9 mouse cellular contexts compared by ENCODE assay signal in the genomic region with DNA sequence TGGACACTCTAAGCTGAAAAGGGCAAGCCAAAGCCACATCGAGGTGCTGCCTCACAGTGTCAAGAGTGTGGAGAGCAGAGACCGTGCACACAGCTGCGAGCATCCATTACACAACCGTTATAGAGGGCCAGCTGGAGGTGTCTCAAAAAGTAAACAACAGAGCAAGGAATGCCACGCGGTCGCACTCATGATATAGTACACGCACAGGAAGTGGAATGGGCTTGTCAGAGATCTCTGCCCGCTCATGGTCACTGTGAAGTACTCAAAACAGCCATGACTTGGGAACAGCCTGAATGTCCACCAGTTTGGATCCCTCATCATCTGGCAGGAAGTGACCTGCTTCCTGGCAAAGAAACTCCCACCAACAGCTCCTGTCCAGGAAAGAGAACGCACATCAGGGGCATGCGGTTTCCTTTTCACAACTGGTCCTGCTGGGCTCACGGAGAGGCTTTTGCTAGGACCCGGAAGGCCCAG.
DNase-seq lines count a peak whose midpoint lies in the region; ATAC-seq lines count a peak whose summit lies in the region.
"Had no signal": no experiment of that assay in that cellular context is flagged by ENCODE, and none has a peak within 500 bp of the region (broad histone marks: within the 10 kb centered on the region; RNA-seq: fewer than 3 reads in every experiment).

No protein-coding gene starts in this region.

- no peaks in the 10 kb centered on the region for H3K9me3 ChIP-seq in kidney, embryonic 16.5 days (ENCODE audit: low read length)
- H3K9me3 ChIP-seq: embryonic facial prominence, embryonic 13.5 days had no signal

- DNase-seq in adrenal gland, adult (ENCODE audit: inconsistent age in 2 of 2, low spot score in 1 of 2): peak; percentile 53 to 75
- DNase-seq in adrenal gland, adult 18-20 months (ENCODE audit: low spot score in 2 of 2): no peak
- peak; percentile 71 to 89 for DNase-seq in heart, adult 18-20 months
- no peak for DNase-seq in left cerebral cortex, adult 8-10 months (ENCODE audit: low spot score in 2 of 2)
- no peak for DNase-seq in layer of hippocampus, adult 9-10 months (ENCODE audit: low spot score)
- no peak for DNase-seq in cerebellum, adult 8-10 months

- 44% methylated on average over 13 of the region's 13 CpGs for WGBS in kidney, embryonic 16.5 days

- no peaks in the 10 kb centered on the region for H3K4me1 ChIP-seq in kidney, embryonic 16.5 days (ENCODE audit: insufficient read depth, low read length)
- H3K4me1 ChIP-seq: embryonic facial prominence, embryonic 13.5 days had no signal

- no peaks in the 10 kb centered on the region for H3K27me3 ChIP-seq in kidney, embryonic 16.5 days (ENCODE audit: insufficient read depth, low read length)
- H3K27me3 ChIP-seq: embryonic facial prominence, embryonic 13.5 days had no signal

- no peak overlapping the region for H3K9ac ChIP-seq in kidney, embryonic 16.5 days (replicated peaks; ENCODE audit: low read length)
- H3K9ac ChIP-seq: embryonic facial prominence, embryonic 13.5 days had no signal

- no peaks in the 10 kb centered on the region for H3K36me3 ChIP-seq in kidney, embryonic 16.5 days (ENCODE audit: insufficient read depth, low read length)
- H3K36me3 ChIP-seq: embryonic facial prominence, embryonic 13.5 days had no signal

- H3K4me2 ChIP-seq in kidney, embryonic 16.5 days (replicated peaks; ENCODE audit: low read depth, low read length): no peak overlapping the region
- H3K4me2 ChIP-seq: embryonic facial prominence, embryonic 13.5 days had no signal

- peak overlapping the region; percentile 59 for H3K27ac ChIP-seq in kidney, embryonic 16.5 days (ENCODE audit: low read length)
- H3K27ac ChIP-seq: embryonic facial prominence, embryonic 13.5 days had no signal

- no peak overlapping the region for H3K4me3 ChIP-seq in kidney, embryonic 16.5 days (ENCODE audit: low read length)
- H3K4me3 ChIP-seq: embryonic facial prominence, embryonic 13.5 days had no signal

- peak; percentile 54 for ATAC-seq in kidney, embryonic 16.5 days (ENCODE audit: low FRiP score, low TSS enrichment)
- ATAC-seq in megakaryocyte, adult 5-6 weeks (ENCODE audit: poor library complexity, severe bottlenecking): peak; percentile 80

Comparison
In these comparisons a context has a peak if more than half of its experiments do, and no peak if none do; other contexts are left out.
1. DNase-seq: peak in adrenal gland, adult (2 of 2) and heart, adult 18-20 months (2 of 2); none in adrenal gland, adult 18-20 months (0 of 2), left cerebral cortex, adult 8-10 months (0 of 2), layer of hippocampus, adult 9-10 months (single experiment) and cerebellum, adult 8-10 months (single experiment).